Mouse (Mus musculus): ENCODE measurements at regions not wholly inside any gene's neighbourhood (a gene's known extent, or its start where the extent isn't known, plus 50 kb on each side); places are given as distances from the start of the nearest gene placed in this dataset.

- H3K27me3 ChIP-seq: no peaks in the 10 kb centered on the region
- H3K27ac ChIP-seq: no peak overlapping the region
- no peak overlapping the region for H3K9ac ChIP-seq
- no peaks in the 10 kb centered on the region for H3K9me3 ChIP-seq (replicated peaks)
- no peaks in the 10 kb centered on the region for H3K36me3 ChIP-seq
- WGBS: 72% methylated on average over 1 of the region's 1 CpGs
- ATAC-seq (replicated peaks; ENCODE audit: insufficient number of reproducible peaks, insufficient read depth, low FRiP score, low read depth): no peak
- H3K4me3 ChIP-seq: no peak overlapping the region
- H3K4me2 ChIP-seq: no peak overlapping the region
- H3K4me1 ChIP-seq (replicated peaks): no peaks in the 10 kb centered on the region
Measured at GRCm38 (mm10) chr2:34010166-34010565, 122.4 kb upstream of the Mvb12b start.

GRCm38 (mm10) chr2:34007916-34008315, 120.2 kb upstream of the Mvb12b start:
- no peak overlapping the region for H3K4me3 ChIP-seq
- no peak for ATAC-seq (replicated peaks; ENCODE audit: insufficient number of reproducible peaks, insufficient read depth, low FRiP score, low read depth)
- H3K27ac ChIP-seq: no peak overlapping the region
- no peaks in the 10 kb centered on the region for H3K27me3 ChIP-seq
- H3K9ac ChIP-seq: no peak overlapping the region
- H3K36me3 ChIP-seq: no peaks in the 10 kb centered on the region
- H3K9me3 ChIP-seq (replicated peaks): no peaks in the 10 kb centered on the region
- WGBS: 91% methylated on average over 7 of the region's 7 CpGs
- no peaks in the 10 kb centered on the region for H3K4me1 ChIP-seq (replicated peaks)
- no peak overlapping the region for H3K4me2 ChIP-seq

- H3K4me1 ChIP-seq (replicated peaks): no peaks in the 10 kb centered on the region
- H3K9me3 ChIP-seq (replicated peaks): no peaks in the 10 kb centered on the region
- ATAC-seq (replicated peaks; ENCODE audit: insufficient number of reproducible peaks, insufficient read depth, low FRiP score, low read depth): no peak
- H3K4me3 ChIP-seq: no peak overlapping the region
- H3K4me2 ChIP-seq: no peak overlapping the region
- H3K27ac ChIP-seq: no peak overlapping the region
- H3K27me3 ChIP-seq: no peaks in the 10 kb centered on the region
- H3K9ac ChIP-seq: no peak overlapping the region
- H3K36me3 ChIP-seq: no peaks in the 10 kb centered on the region
- 88% methylated on average over 7 of the region's 7 CpGs for WGBS
Measured at GRCm38 (mm10) chr2:33997106-33997505, 109.4 kb upstream of the Mvb12b start.

DNA sequence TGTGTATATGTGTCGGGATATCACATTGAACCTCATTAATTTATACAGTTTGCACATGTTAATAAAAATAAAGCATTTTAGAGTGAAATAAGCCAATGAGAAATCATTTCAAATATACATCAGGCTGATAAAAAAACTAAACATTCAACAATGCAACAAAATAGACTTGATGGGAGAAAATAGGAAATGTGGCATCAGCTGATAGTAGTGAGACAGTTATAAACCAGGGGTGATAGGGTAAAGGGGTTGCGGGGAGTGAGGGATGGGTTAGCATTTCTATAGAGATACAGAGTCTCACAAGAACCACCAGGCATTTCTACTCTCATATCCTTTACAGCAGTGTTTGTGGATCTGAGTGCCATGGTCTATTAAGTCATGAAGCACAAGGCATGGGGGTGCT, 108.6 kb upstream of the Mvb12b start:
- Histone ChIP-seq H3K9ac (no peak overlapping the region), H3K36me3 (no peaks in the 10 kb centered on the region), H3K9me3 (replicated peaks) (no peaks in the 10 kb centered on the region), H3K4me2 (no peak overlapping the region), H3K4me1 (replicated peaks) (no peaks in the 10 kb centered on the region), H3K27ac (no peak overlapping the region), H3K4me3 (no peak overlapping the region), H3K27me3 (no peaks in the 10 kb centered on the region)
- WGBS: 92% methylated on average over 2 of the region's 2 CpGs
- no peak for ATAC-seq (replicated peaks; ENCODE audit: insufficient number of reproducible peaks, insufficient read depth, low FRiP score, low read depth)

DNA sequence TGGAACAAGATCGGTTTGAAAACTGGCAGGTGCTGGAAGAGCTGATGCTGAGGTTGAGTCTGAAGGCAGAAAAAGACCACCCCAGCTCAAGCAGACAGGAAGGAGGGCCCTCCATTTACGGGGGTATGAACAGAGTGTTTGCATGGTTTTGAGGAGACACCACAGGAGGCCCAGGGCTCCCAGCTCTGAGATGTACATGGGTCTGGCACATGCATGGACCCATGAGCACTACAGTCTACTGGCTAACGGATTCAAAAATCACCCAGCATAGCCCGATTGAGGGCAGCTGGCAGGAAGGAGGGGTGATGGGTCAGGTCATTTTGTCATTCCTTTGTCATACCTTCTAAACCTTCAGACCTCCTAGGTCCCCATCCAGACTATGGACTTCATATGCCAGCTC, 103.6 kb upstream of the Mvb12b start:
- ATAC-seq (replicated peaks; ENCODE audit: insufficient number of reproducible peaks, insufficient read depth, low FRiP score, low read depth): no peak
- 77% methylated on average over 4 of the region's 4 CpGs for WGBS
- H3K27ac ChIP-seq: no peak overlapping the region

GRCm38 (mm10) chr2:33990711-33991110, 103.0 kb upstream of the Mvb12b start:
- Histone ChIP-seq H3K9ac (no peak overlapping the region), H3K4me3 (no peak overlapping the region), H3K36me3 (no peaks in the 10 kb centered on the region), H3K4me2 (no peak overlapping the region), H3K4me1 (replicated peaks) (no peaks in the 10 kb centered on the region), H3K27ac (no peak overlapping the region), H3K9me3 (replicated peaks) (no peaks in the 10 kb centered on the region), H3K27me3 (no peaks in the 10 kb centered on the region)
- ATAC-seq (replicated peaks; ENCODE audit: insufficient number of reproducible peaks, insufficient read depth, low FRiP score, low read depth): no peak
- 89% methylated on average over 6 of the region's 6 CpGs for WGBS

More for the DNA sequence above, 103.6 kb upstream of the Mvb12b start:
- Histone ChIP-seq H3K9ac (no peak overlapping the region), H3K36me3 (no peaks in the 10 kb centered on the region), H3K4me3 (no peak overlapping the region), H3K27me3 (no peaks in the 10 kb centered on the region), H3K9me3 (replicated peaks) (no peaks in the 10 kb centered on the region), H3K4me2 (no peak overlapping the region), H3K4me1 (replicated peaks) (no peaks in the 10 kb centered on the region)

GRCm38 (mm10) chr2:33989555-33990370, 102.0 kb upstream of the Mvb12b start:
- no peak overlapping the region for H3K27ac ChIP-seq
- no peaks in the 10 kb centered on the region for H3K9me3 ChIP-seq (replicated peaks)
- no peak for ATAC-seq (replicated peaks; ENCODE audit: insufficient number of reproducible peaks, insufficient read depth, low FRiP score, low read depth)
- H3K9ac ChIP-seq: no peak overlapping the region
- H3K4me2 ChIP-seq: no peak overlapping the region
- H3K36me3 ChIP-seq: no peaks in the 10 kb centered on the region
- WGBS: 55% methylated on average over 12 of the region's 12 CpGs
- H3K27me3 ChIP-seq: no peaks in the 10 kb centered on the region
- H3K4me1 ChIP-seq (replicated peaks): no peaks in the 10 kb centered on the region
- H3K4me3 ChIP-seq: no peak overlapping the region

DNA sequence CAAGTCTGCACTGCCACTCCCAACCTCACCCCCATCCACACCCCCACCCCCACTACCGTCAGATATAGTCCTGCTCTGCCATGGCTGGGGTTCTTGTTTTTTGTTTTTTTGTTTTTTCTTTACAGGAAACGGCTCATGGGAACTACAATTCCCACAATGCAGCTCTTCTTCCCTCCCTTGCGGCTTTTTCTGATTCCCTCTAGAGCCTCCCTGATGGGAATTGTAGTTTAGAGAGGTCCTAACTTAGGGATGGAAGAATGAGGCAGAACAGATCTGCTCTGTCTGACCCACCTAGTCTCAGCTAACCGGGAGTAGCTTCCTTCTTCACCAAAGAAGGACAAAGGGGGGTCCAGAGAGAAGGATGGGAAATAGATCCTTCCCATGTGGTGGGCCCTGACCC, 98.7 kb upstream of the Mvb12b start:
- 18% methylated on average over 4 of the region's 4 CpGs for WGBS
- 0 out of 2 replicates have a peak overlapping the region, but pooled peaks have one; percentile 25 for H3K4me2 ChIP-seq
- ATAC-seq (replicated peaks; ENCODE audit: insufficient number of reproducible peaks, insufficient read depth, low FRiP score, low read depth): no peak

GRCm38 (mm10) chr2:33985316-33985715, 97.6 kb upstream of the Mvb12b start:
- Histone ChIP-seq H3K4me1 (replicated peaks) (no peaks in the 10 kb centered on the region), H3K27me3 (no peaks in the 10 kb centered on the region), H3K27ac (no peak overlapping the region), H3K36me3 (no peaks in the 10 kb centered on the region), H3K4me2 (no peak overlapping the region), H3K9me3 (replicated peaks) (no peaks in the 10 kb centered on the region), H3K9ac (no peak overlapping the region), H3K4me3 (no peak overlapping the region)
- WGBS: 69% methylated on average over 11 of the region's 11 CpGs
- ATAC-seq (replicated peaks; ENCODE audit: insufficient number of reproducible peaks, insufficient read depth, low FRiP score, low read depth): no peak

More for the DNA sequence above, 98.7 kb upstream of the Mvb12b start:
- Histone ChIP-seq H3K4me3 (no peak overlapping the region), H3K27me3 (no peaks in the 10 kb centered on the region), H3K9ac (no peak overlapping the region), H3K9me3 (replicated peaks) (no peaks in the 10 kb centered on the region), H3K4me1 (replicated peaks) (no peaks in the 10 kb centered on the region), H3K36me3 (no peaks in the 10 kb centered on the region), H3K27ac (no peak overlapping the region)

DNA sequence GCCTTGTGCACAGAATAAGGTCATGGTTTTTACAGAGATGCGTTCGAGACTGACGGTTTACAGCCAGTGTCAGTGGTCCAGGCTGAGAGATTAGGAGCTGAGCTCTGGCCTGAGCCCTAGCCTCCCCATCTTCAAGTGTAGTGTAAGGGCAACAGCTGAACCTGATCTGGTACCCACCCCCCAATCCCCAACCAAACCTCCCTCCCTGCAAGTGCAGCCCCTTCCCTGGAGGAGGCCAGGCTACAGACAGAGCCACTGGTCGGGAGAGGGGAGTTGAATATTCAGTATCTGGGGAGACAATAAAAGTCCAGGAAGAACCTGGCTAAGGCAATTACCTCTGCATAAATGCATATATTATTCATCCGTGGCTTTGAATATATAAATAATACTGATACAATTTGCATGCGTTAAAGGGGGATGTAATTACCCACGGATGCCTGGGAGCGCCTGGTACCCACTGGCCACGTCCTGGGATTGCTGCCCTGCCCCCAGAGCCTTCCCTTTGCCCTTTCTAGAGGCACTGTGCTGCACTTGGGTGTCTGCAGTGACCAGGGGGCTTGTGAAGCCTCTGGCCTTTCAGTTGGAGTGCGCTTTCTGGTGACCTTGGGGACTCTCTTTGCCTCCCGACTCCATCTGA, 95.5 kb upstream of the Mvb12b start:
- 49% methylated on average over 11 of the region's 11 CpGs for WGBS
- ATAC-seq (replicated peaks; ENCODE audit: insufficient number of reproducible peaks, insufficient read depth, low FRiP score, low read depth): no peak
- H3K4me1 ChIP-seq (replicated peaks): no peaks in the 10 kb centered on the region
- no peak overlapping the region for H3K9ac ChIP-seq
- H3K9me3 ChIP-seq (replicated peaks): no peaks in the 10 kb centered on the region
- no peaks in the 10 kb centered on the region for H3K36me3 ChIP-seq
- H3K4me3 ChIP-seq: no peak overlapping the region
- H3K27ac ChIP-seq: no peak overlapping the region
- H3K27me3 ChIP-seq: no peaks in the 10 kb centered on the region
- H3K4me2 ChIP-seq: no peak overlapping the region

- no peak overlapping the region for H3K4me3 ChIP-seq
- no peaks in the 10 kb centered on the region for H3K9me3 ChIP-seq (replicated peaks)
- no peak for ATAC-seq (replicated peaks; ENCODE audit: insufficient number of reproducible peaks, insufficient read depth, low FRiP score, low read depth)
- WGBS: 36% methylated on average over 8 of the region's 8 CpGs
- H3K27me3 ChIP-seq: no peaks in the 10 kb centered on the region
- H3K4me2 ChIP-seq: no peak overlapping the region
- H3K27ac ChIP-seq: no peak overlapping the region
- no peaks in the 10 kb centered on the region for H3K36me3 ChIP-seq
- H3K4me1 ChIP-seq (replicated peaks): no peaks in the 10 kb centered on the region
- no peak overlapping the region for H3K9ac ChIP-seq
Measured at GRCm38 (mm10) chr2:33981936-33982335, 94.2 kb upstream of the Mvb12b start.

- H3K4me3 ChIP-seq: no peak overlapping the region
- 87% methylated on average over 7 of the region's 7 CpGs for WGBS
- no peak for ATAC-seq (replicated peaks; ENCODE audit: insufficient number of reproducible peaks, insufficient read depth, low FRiP score, low read depth)
- no peaks in the 10 kb centered on the region for H3K27me3 ChIP-seq
- H3K9ac ChIP-seq: no peak overlapping the region
- no peaks in the 10 kb centered on the region for H3K4me1 ChIP-seq (replicated peaks)
- H3K27ac ChIP-seq: no peak overlapping the region
- H3K4me2 ChIP-seq: no peak overlapping the region
- H3K9me3 ChIP-seq (replicated peaks): no peaks in the 10 kb centered on the region
- H3K36me3 ChIP-seq: no peaks in the 10 kb centered on the region
Measured at GRCm38 (mm10) chr2:33981321-33981720, 93.6 kb upstream of the Mvb12b start.
